Mouse (Mus musculus): ENCODE results near the gene Defa37.
"Not testable (repeated sequence)": the region's sequence is repeated elsewhere in the genome, so short reads cannot be mapped to it uniquely, and the experiment has no call there.

DNA sequence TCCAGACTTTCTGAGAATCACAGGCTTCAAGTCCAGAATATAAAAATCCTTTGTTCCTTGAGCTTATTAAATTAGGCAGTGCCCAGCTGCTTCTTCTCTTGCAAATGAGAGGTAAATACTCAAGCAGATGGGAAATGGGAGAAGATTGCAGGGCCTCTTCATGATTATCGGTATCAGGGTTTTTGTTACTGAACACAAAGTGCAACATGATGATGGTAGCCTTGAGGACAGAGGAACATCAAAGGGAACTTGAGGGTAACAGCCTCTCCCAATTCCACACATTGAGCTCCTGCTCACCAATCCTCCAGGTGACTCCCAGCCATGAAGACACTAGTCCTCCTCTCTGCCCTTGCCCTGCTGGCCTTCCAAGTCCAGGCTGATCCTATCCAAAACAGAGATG is 17.5 kb downstream of the Defa37 start, which contains the start of gene Defa28:
- TF ChIP-seq POLR2A (IDR thresholded peaks at IDR 0.05; ENCODE audit: low read depth, low read length); CTCF (IDR thresholded peaks at IDR 0.05; ENCODE audit: borderline replicate concordance, insufficient read depth, low read length): not testable (repeated sequence)

Measured in embryonic fibroblast, embryonic 13.5 days (primary cell).